Mouse (Mus musculus): ENCODE measurements around the gene Mtap. TPM values are rescaled to one million over a fixed set of nuclear protein-coding genes. Genes with fewer than 3 reads are reported as not detected.

Mtap gene
- polyA plus RNA-seq, 1 experiment = 7.2 TPM

DNA sequence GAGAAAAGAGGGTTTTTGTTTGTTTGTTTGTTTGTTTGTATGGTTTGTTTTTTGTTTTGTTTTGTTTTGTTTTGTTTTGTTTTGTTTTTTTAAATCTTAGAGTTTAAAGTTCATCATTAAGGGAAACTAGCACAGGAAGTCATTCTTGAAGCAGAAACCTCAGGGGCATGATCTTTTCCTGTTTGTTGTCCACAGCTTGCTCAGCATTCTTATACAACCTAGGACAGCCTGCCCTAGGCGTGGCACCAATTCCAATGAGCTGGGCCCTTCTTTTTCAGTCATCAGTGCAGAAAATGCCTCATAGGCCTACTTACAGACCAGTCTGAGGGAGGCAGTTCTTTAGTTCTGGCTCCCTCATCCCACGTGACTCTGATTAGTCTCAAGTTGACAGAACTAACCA is 30.4 kb upstream of the Mtap start:
- Histone ChIP-seq H3K4me3 (replicated peaks; ENCODE audit: control insufficient read depth, low read depth, low read length) (no peak overlapping the region), H3K27ac (ENCODE audit: control insufficient read depth, insufficient read depth, low read depth, low read length, poor library complexity) (no peak overlapping the region), H3K4me1 (ENCODE audit: control insufficient read depth, insufficient read depth, low read length) (no peaks in the 10 kb centered on the region)
- WGBS = 54% methylated on average over 2 of the region's 2 CpGs
- TF ChIP-seq CTCF (IDR thresholded peaks at IDR 0.05; ENCODE audit: control insufficient read depth, insufficient read depth, low read length) = no peak

DNA sequence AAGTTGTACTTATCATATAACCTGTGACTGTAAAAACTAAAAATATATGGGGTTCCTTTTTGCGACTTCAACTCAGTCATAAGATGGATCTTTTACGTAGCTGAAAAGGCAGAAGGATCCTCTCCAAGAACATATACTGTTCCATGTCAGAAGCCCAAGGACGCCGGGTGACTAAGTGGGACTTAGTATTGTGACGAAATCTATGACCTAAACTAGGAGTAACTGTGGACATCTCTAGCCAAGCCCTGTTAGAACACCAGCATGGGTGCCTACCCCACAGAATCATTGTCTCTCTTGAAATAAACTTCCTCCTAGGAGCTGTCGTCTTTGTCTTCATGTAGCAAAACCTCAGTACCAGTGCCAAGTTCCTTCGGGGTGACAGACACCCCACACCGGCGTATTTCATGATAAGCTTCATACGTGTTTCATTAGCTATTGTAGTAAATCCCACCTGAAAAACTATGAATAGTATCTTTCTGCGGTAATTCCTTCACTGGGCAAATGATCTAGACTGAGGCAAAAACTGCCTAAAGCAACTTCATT is 24.7 kb upstream of the Mtap start:
- Histone ChIP-seq H3K27ac (ENCODE audit: control insufficient read depth, insufficient read depth, low read depth, low read length, poor library complexity) (no peak overlapping the region), H3K4me3 (replicated peaks; ENCODE audit: control insufficient read depth, low read depth, low read length) (no peak overlapping the region), H3K4me1 (ENCODE audit: control insufficient read depth, insufficient read depth, low read length) (no peaks in the 10 kb centered on the region)
- TF ChIP-seq POLR2A (IDR thresholded peaks at IDR 0.05; ENCODE audit: borderline replicate concordance, control insufficient read depth, low read depth, low read length) (no peak), CTCF (IDR thresholded peaks at IDR 0.05; ENCODE audit: control insufficient read depth, insufficient read depth, low read length) (no peak)
- WGBS = 38% methylated on average over 11 of the region's 11 CpGs

DNA sequence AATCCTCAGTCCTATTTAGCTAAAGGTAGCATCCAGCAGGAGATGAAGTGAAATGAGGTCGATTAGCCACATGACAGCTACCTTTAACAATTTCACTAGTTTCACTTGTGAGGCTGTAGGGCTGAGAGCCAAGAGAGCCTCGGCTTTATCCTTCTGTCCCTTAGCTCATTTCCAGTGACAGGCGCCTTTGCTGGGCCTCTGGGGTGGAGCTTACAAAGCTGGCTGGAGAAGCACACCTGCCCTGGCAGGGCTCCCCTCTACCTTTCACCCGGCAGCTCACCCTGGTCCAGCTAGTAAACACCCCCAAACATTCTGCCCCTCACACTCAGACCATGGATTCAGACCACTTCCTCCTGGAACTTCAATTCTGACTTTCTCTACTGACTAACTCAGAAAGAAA is 24.1 kb upstream of the Mtap start:
- Histone ChIP-seq H3K4me3 (replicated peaks; ENCODE audit: control insufficient read depth, low read depth, low read length) (no peak overlapping the region), H3K27ac (ENCODE audit: control insufficient read depth, insufficient read depth, low read depth, low read length, poor library complexity) (no peak overlapping the region), H3K4me1 (ENCODE audit: control insufficient read depth, insufficient read depth, low read length) (no peaks in the 10 kb centered on the region)
- no peak for TF ChIP-seq POLR2A (IDR thresholded peaks at IDR 0.05; ENCODE audit: borderline replicate concordance, control insufficient read depth, low read depth, low read length)
- TF ChIP-seq CTCF (IDR thresholded peaks at IDR 0.05; ENCODE audit: control insufficient read depth, insufficient read depth, low read length) = no peak
- 7% methylated on average over 4 of the region's 4 CpGs for WGBS

DNA sequence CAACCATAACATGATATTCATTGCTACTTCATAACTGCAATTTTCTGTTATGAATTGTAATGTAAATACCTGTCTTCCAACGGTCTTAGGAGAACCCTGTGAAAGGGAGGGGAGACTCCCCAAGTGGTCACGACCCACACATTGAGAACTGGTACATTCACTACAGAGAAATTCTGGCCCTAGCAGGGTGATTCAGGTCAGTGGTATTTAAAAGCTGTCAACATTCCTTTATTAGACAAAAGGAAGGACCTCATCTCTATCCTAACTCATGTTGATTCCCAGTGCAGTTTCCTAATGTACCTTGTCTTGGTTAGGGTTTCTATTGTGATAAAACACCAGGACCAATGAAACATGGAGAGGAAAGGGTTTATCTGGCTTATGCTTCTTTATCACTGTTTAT is 20.9 kb upstream of the Mtap start:
- Histone ChIP-seq H3K4me3 (replicated peaks; ENCODE audit: control insufficient read depth, low read depth, low read length) (no peak overlapping the region), H3K4me1 (ENCODE audit: control insufficient read depth, insufficient read depth, low read length) (no peaks in the 10 kb centered on the region), H3K27ac (ENCODE audit: control insufficient read depth, insufficient read depth, low read depth, low read length, poor library complexity) (no peak overlapping the region)
- no peak for TF ChIP-seq POLR2A (IDR thresholded peaks at IDR 0.05; ENCODE audit: borderline replicate concordance, control insufficient read depth, low read depth, low read length)
- TF ChIP-seq CTCF (IDR thresholded peaks at IDR 0.05; ENCODE audit: control insufficient read depth, insufficient read depth, low read length) = no peak
- 85% methylated on average over 2 of the region's 2 CpGs for WGBS

- TF ChIP-seq CTCF (IDR thresholded peaks at IDR 0.05; ENCODE audit: control insufficient read depth, insufficient read depth, low read length) (no peak), POLR2A (IDR thresholded peaks at IDR 0.05; ENCODE audit: borderline replicate concordance, control insufficient read depth, low read depth, low read length) (no peak)
- H3K4me1 ChIP-seq (ENCODE audit: control insufficient read depth, insufficient read depth, low read length) = no peaks in the 10 kb centered on the region
- no peak overlapping the region for H3K4me3 ChIP-seq (replicated peaks; ENCODE audit: control insufficient read depth, low read depth, low read length)
- H3K27ac ChIP-seq (ENCODE audit: control insufficient read depth, insufficient read depth, low read depth, low read length, poor library complexity) = no peak overlapping the region
Observed at GRCm38 (mm10) chr4:89119900-89120299, 17.0 kb upstream of the Mtap start.

DNA sequence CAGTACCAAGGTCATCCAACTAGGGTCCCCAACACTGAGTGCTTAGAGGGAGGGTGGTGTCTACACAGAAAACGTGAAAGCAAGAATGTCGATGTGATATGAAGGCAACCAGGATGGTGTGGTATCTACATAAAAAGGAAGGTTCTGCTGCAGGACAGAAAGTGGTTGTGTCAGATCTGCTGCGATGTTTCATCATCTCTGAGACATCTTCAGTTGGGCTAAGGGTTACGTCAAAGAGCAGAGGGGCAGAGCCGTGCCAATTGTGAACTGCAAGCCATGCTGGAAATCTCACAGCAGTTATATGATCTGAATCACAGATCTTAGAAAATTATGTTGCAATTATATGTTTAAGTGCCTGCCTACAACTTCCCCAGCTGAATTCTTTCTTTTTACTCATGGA is 16.6 kb upstream of the Mtap start:
- TF ChIP-seq CTCF (IDR thresholded peaks at IDR 0.05; ENCODE audit: control insufficient read depth, insufficient read depth, low read length) (no peak), POLR2A (IDR thresholded peaks at IDR 0.05; ENCODE audit: borderline replicate concordance, control insufficient read depth, low read depth, low read length) (no peak)
- no peak overlapping the region for H3K4me3 ChIP-seq (replicated peaks; ENCODE audit: control insufficient read depth, low read depth, low read length)
- no peak overlapping the region for H3K27ac ChIP-seq (ENCODE audit: control insufficient read depth, insufficient read depth, low read depth, low read length, poor library complexity)
- no peaks in the 10 kb centered on the region for H3K4me1 ChIP-seq (ENCODE audit: control insufficient read depth, insufficient read depth, low read length)
- 42% methylated on average over 5 of the region's 5 CpGs for WGBS

GRCm38 (mm10) chr4:89123446-89124243 is 13.3 kb upstream of the Mtap start:
- H3K4me1 ChIP-seq (ENCODE audit: control insufficient read depth, insufficient read depth, low read length) = peaks cover 1% of the 10 kb centered on the region; the same call in 1 of the 2 replicates
- no peak for TF ChIP-seq CTCF (IDR thresholded peaks at IDR 0.05; ENCODE audit: control insufficient read depth, insufficient read depth, low read length)
- TF ChIP-seq POLR2A (IDR thresholded peaks at IDR 0.05; ENCODE audit: borderline replicate concordance, control insufficient read depth, low read depth, low read length) = no peak
- WGBS = 50% methylated on average over 16 of the region's 16 CpGs
- no peak overlapping the region for H3K27ac ChIP-seq (ENCODE audit: control insufficient read depth, insufficient read depth, low read depth, low read length, poor library complexity)
- no peak overlapping the region for H3K4me3 ChIP-seq (replicated peaks; ENCODE audit: control insufficient read depth, low read depth, low read length)

DNA sequence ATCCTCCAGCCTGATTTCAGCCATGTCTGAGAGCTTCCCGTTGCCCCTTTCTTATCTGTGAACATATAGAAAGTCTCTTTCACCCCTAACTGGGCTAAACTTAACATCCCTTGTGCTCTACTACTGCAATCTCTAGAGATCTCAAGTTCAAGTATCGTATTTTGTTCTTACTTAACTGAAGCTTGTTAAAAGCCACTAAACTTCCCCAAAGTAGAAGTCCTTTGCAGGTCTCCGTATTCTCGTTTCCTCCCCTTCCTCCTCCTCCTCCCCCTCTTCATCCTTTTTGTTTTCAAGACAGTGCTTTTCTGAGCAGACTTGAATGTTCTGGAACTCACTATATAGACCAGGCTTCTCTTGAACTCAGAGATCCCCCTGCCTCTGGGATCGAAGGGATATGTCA is 9.2 kb upstream of the Mtap start:
- Histone ChIP-seq H3K4me1 (ENCODE audit: control insufficient read depth, insufficient read depth, low read length) (peaks cover 1% of the 10 kb centered on the region; the same call in 1 of the 2 replicates), H3K27ac (ENCODE audit: control insufficient read depth, insufficient read depth, low read depth, low read length, poor library complexity) (no peak overlapping the region), H3K4me3 (replicated peaks; ENCODE audit: control insufficient read depth, low read depth, low read length) (no peak overlapping the region)
- TF ChIP-seq CTCF (IDR thresholded peaks at IDR 0.05; ENCODE audit: control insufficient read depth, insufficient read depth, low read length) = no peak
- no peak for TF ChIP-seq POLR2A (IDR thresholded peaks at IDR 0.05; ENCODE audit: borderline replicate concordance, control insufficient read depth, low read depth, low read length)
- 9% methylated on average over 5 of the region's 5 CpGs for WGBS
